Comparison of ENCODE assay signal across 8 mouse cellular contexts in genomic region chr10:109664629-109665317, GRCm38 (mm10).
DNase-seq lines count a peak whose midpoint lies in the region; ATAC-seq and TF ChIP-seq lines count a peak whose summit lies in the region.

No protein-coding gene starts in this region.

- peak; percentile 78 for TF ChIP-seq CTCF in gastrocnemius, adult 2 months (IDR thresholded peaks at IDR 0.05)

- no peaks in the 10 kb centered on the region for H3K4me1 ChIP-seq in intestine, embryonic 15.5 days (replicated peaks)
- no peaks in the 10 kb centered on the region for H3K4me1 ChIP-seq in midbrain, embryonic 12.5 days
- H3K4me1 ChIP-seq in stomach, embryonic 15.5 days = 0 out of 2 replicates have a peak, but pooled peaks cover 3% of the 10 kb centered on the region

- 0 out of 2 replicates have a peak overlapping the region, but pooled peaks have one; percentile 14 for H3K4me2 ChIP-seq in intestine, embryonic 15.5 days (replicated peaks)
- peak overlapping the region; percentile 34 for H3K4me2 ChIP-seq in midbrain, embryonic 12.5 days (replicated peaks)
- H3K4me2 ChIP-seq in stomach, embryonic 15.5 days = peak overlapping the region; percentile 33; the same call in 1 of the 2 replicates

- no peaks in the 10 kb centered on the region for H3K27me3 ChIP-seq in intestine, embryonic 15.5 days (replicated peaks)
- H3K27me3 ChIP-seq in midbrain, embryonic 12.5 days = no peaks in the 10 kb centered on the region
- no peaks in the 10 kb centered on the region for H3K27me3 ChIP-seq in stomach, embryonic 15.5 days (replicated peaks)

- peak; percentile 51 for DNase-seq in gastrocnemius, adult 2 months
- DNase-seq in gastrocnemius, adult 8-10 months (ENCODE audit: low spot score in 2 of 2) = no peak
- DNase-seq in cerebellum, postnatal 25 days = peak; percentile 86 to 90
- DNase-seq in frontal cortex, postnatal 36 days (ENCODE audit: low spot score in 2 of 2) = peak; percentile 83 to 91
- peak; percentile 93 for DNase-seq in left cerebral cortex, postnatal 14 days (ENCODE audit: low spot score in 2 of 2)

- no peak overlapping the region for H3K9ac ChIP-seq in intestine, embryonic 15.5 days
- no peak overlapping the region for H3K9ac ChIP-seq in midbrain, embryonic 12.5 days (replicated peaks)
- no peak overlapping the region for H3K9ac ChIP-seq in stomach, embryonic 15.5 days

- H3K4me3 ChIP-seq in gastrocnemius, adult 2 months = no peak overlapping the region
- H3K4me3 ChIP-seq in intestine, embryonic 15.5 days (replicated peaks) = no peak overlapping the region
- no peak overlapping the region for H3K4me3 ChIP-seq in midbrain, embryonic 12.5 days
- H3K4me3 ChIP-seq in stomach, embryonic 15.5 days (replicated peaks) = no peak overlapping the region

- no peak for ATAC-seq in intestine, embryonic 15.5 days
- peak; percentile 71 for ATAC-seq in midbrain, embryonic 12.5 days (ENCODE audit: low FRiP score, low read depth)
- no peak for ATAC-seq in stomach, embryonic 15.5 days (ENCODE audit: insufficient read depth, low FRiP score, low read depth)

- H3K27ac ChIP-seq in gastrocnemius, adult 2 months = no peak overlapping the region
- no peak overlapping the region for H3K27ac ChIP-seq in intestine, embryonic 15.5 days
- no peak overlapping the region for H3K27ac ChIP-seq in midbrain, embryonic 12.5 days (replicated peaks)
- H3K27ac ChIP-seq in stomach, embryonic 15.5 days = no peak overlapping the region

- intact Hi-C loops in gastrocnemius, adult 2 months (cut with DNase I) = no loop called here
- intact Hi-C loops in left cerebral cortex, postnatal 14 days (cut with DNase I) = no loop called here

- H3K36me3 ChIP-seq in intestine, embryonic 15.5 days = no peaks in the 10 kb centered on the region
- H3K36me3 ChIP-seq in midbrain, embryonic 12.5 days = no peaks in the 10 kb centered on the region
- H3K36me3 ChIP-seq in stomach, embryonic 15.5 days = no peaks in the 10 kb centered on the region

- 35% methylated on average over 14 of the region's 14 CpGs for WGBS in intestine, embryonic 15.5 days
- 30% methylated on average over 14 of the region's 14 CpGs for WGBS in midbrain, embryonic 12.5 days
- WGBS in stomach, embryonic 15.5 days = 32% methylated on average over 14 of the region's 14 CpGs

- H3K9me3 ChIP-seq in intestine, embryonic 15.5 days = no peaks in the 10 kb centered on the region
- no peaks in the 10 kb centered on the region for H3K9me3 ChIP-seq in midbrain, embryonic 12.5 days
- no peaks in the 10 kb centered on the region for H3K9me3 ChIP-seq in stomach, embryonic 15.5 days

Comparison
In these comparisons a context has a peak if more than half of its experiments do, and no peak if none do; other contexts are left out.
1. DNase-seq: peak in gastrocnemius, adult 2 months (single experiment), cerebellum, postnatal 25 days (2 of 2), frontal cortex, postnatal 36 days (2 of 2) and left cerebral cortex, postnatal 14 days (2 of 2); none in gastrocnemius, adult 8-10 months (0 of 2).
2. Peak in every context shown above with its lines, with median percentiles within 50 percentile points of each other: H3K4me2 ChIP-seq.